Mouse (Mus musculus): ENCODE results near the gene Sult2b1.
A peak's percentile ranks its signal among the peaks of the same experiment; 100 is the strongest.

The Sult2b1 gene

DNA sequence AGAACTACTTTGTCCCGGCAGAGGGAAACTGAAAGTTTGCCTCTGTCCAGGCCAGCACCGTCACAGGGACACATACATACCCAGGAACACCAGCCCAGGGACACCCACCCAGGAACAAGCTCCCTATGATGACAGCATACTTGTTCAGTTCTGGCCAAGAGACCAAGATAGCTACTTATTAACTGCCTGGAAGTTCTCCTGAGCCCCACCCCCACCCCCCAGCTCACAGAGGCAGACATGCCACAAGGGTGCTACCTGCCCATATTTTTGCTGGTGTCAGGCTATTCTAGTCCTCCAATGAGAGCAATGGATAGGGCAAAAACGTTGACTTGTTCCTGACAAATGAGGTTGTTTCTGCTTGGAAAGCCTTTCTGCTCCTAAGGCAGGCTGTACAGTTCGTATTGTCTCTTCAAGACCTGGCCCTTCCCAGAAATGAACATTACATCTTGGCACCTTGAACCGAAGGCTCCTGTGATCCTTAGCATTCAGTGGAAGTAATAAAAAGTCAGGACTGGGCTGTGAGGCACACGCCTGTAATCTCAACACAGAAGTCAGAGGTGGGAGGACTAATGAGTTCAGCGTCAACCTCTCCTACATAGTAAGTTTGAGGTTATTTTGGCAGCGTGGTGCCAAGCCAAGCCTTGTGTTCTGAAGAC, 13.9 kb downstream of the Sult2b1 start:
- no peak for DNase-seq (ENCODE audit: low spot score in 2 of 2)

DNA sequence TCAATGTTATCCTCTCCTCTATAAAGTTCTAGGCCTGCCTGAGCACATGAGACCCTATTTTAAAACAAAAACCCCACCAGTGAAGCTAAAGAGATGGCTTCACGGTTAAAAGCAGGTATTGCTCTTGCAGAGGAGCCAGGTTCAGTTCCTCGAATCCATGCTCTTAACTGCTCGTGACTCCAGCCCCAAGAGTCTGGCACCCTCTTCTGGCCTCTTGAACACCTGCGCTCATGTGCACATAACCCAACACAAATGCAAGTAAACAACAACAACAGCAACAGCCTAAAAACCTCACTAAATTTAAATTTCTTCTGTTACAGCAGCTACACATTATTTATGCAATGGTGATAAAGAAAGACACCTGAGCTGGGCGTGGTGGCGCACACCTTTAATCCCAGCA, 17.0 kb downstream of the Sult2b1 start:
- DNase-seq (ENCODE audit: low spot score in 2 of 2): no peak

DNA sequence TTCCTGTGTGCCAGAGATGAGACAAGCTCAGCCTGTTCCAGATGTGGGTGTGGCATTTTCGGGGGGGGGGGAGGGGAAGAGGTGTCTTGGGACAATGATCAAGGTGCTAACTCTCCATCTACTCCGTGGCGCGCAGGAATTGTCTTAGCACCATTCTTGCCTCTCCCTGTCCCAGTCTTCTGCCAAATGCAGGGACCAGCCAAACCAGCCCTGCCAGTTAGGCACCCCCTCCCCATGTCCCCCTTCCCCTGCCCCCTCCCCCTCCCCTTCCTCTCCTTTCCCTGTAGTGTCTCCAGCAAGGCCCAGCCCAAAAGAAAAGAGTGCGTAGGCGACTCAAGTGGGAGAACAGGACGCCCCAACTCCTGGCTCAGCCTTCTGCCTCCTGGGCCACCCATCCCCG, 17.7 kb downstream of the Sult2b1 start:
- no peak for DNase-seq (ENCODE audit: low spot score in 2 of 2)

DNA sequence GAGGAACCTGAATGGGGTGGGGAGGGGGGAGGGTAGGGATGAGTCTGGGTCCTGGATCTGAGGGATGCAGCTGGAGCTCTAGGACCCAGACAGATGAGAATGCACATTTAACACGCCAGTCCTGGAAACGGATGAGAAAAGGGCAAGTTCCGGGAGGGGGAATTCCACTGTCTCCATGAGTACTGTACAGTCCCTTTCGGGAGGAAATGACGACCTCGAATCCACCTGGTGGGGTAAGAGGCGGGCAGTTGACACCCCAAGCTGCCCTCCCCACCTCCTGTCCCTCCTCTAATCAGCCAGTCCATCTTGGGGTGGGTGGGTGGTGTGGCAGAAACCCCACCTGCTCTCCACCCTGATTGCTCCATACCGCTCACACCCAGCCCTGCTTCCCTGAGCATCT, 18.5 kb downstream of the Sult2b1 start:
- no peak for DNase-seq (ENCODE audit: low spot score in 2 of 2)

DNA sequence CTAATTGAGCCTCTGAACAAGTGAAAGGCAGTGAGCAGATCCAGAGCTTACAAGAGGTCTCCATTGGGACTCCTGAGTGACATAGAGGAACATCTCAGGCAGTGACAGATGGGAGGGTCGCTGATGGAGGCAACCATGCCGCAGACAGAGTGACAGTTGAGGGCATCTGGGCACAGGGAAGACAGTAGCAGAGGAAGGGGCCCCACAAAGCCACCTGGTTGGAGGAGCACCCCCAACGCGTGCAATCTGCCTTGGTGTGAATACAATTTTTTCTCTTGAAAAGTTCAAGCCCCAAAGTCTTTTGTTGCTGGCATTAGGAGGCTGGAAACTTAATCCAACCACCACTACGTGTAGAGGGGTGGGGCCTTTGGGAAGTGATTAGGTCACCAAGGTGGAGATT, 24.3 kb downstream of the Sult2b1 start:
- no peak for DNase-seq (ENCODE audit: low spot score in 2 of 2)

DNA sequence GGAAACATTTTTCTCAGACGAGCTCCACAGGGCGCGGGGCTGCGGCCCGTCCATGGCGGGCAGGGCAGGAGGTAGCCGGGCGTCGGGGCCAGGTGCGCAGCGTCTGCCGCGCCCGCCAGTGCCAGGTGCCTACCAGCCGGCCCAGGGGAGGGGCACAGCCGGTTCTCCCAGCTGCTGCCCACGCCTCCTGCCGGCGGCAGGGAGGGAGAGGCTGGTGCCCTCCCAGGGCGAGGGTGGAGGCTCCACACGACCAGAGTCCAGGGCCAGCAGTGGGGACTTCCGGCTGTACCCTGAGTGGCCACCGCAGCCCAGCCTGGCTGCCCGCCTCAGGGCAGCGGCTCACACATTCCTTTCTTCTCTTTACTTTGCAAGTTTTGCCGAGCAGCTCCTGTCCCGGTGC, 25.1 kb downstream of the Sult2b1 start:
- DNase-seq (ENCODE audit: low spot score in 2 of 2): no peak

DNA sequence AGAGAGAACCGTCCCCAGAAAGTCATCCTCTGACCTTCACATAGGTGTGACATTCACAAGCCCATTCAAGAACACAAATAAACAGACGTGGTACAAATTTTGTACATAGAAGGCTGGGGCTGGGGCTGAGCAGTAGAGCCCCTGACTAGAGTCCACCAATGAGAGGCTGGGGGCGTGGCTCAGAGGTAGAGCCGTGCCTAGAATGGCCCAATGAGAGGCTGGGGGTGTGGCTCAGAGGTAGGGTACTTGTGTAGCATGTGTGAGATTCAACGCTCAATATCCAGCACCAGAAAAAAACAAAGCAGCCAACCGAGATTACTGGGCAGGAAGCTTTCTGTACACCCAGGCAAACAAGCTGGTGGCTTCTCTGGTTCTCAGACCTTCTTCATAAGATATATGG, 28.8 kb downstream of the Sult2b1 start:
- no peak for DNase-seq (ENCODE audit: low spot score in 2 of 2)

DNA sequence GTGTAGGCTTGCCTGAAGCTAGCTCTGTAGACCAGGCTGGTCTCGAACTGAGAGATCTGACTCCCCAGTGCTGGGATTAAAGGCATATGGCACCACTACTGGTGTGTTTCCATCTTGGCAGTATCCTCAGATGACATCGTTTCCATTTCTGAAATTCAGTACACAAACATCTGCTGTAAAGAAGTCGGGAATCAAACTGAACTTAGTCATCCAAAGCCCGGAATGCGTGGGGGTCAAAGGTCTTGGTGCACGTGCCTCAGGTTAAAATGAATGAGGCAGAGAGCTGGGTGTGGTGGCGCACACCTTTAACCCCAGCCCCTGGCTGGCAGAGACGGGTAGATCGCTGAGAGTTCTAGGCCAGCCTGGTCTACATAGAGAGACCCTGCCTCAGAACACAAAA, 34.3 kb downstream of the Sult2b1 start:
- no peak for DNase-seq (ENCODE audit: low spot score in 2 of 2)

DNA sequence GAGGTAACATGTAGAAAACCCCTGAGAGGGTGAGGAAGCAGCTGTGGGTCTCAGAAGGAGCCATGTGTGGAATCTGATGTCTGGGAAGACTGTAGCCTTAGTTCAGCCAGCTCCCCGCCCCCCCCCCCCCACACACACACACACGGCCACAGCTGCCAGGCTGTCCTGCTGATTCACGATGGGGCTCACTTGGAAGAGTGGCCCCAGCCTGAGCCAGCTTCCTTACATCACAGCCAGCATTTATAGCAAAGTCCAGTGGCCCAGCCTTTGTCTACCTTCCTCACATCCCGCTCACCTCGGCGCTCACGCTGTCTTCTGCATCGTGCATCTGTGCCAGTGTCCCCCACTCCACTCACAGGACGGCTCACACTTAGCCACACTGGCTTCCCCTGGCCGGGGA, 35.1 kb downstream of the Sult2b1 start:
- DNase-seq (ENCODE audit: low spot score in 2 of 2): no peak

DNA sequence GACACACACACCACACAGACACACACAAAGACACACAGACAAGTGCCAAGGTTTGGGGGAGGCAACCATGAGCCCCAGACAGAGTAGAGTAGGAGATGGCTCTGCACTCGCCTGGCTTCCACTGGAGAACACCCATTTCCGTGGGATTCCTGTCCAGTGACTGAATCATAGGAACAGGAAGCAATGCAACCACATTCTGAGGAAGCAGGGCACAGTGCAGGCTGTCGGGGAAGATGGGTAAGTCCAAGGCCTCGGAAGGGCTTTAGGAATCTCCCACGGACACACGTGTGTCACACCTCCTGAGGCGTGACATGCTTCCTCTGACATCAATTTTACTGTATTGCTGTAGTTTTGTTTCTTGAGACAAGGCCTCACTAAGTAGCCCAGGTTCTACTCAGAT, 36.4 kb downstream of the Sult2b1 start:
- no peak for DNase-seq (ENCODE audit: low spot score in 2 of 2)

DNA sequence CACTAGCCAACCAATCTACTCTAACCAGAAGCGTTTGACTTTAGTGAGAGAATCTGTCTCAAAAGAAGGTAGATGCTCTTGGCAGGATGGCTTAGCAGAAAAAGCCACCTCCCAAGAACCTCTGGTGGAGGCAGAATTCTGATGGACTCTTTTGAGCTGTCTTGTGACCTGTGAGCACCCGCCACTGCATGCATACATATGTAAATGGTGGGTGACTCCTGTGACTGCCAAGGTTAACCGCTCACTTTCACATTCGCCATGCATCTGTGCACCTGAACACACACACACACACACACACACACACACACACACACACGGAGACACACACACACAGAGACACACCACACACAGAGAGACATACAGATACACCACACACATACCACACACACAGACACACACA, 37.0 kb downstream of the Sult2b1 start:
- DNase-seq (ENCODE audit: low spot score in 2 of 2): no peak

DNA sequence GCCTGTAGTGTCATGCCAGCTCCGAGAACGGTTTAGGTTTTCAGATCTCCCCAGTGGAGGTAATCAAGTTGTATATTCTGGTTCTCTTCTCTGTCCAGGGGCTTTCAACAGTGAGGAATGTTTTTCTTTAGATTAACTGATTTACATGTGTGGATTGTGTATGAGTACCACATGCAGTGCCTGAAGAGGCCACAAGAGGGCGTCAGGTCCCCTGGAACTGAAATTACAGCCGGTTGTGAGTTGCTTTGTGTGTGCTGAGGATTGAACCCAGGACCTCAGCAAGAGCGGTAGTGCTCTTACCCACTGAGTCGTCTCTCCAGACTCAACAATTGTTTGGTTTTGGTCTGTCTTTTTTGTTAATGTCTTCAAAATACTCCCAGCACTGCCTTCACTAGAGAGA, 38.0 kb downstream of the Sult2b1 start:
- no peak for DNase-seq (ENCODE audit: low spot score in 2 of 2)

DNA sequence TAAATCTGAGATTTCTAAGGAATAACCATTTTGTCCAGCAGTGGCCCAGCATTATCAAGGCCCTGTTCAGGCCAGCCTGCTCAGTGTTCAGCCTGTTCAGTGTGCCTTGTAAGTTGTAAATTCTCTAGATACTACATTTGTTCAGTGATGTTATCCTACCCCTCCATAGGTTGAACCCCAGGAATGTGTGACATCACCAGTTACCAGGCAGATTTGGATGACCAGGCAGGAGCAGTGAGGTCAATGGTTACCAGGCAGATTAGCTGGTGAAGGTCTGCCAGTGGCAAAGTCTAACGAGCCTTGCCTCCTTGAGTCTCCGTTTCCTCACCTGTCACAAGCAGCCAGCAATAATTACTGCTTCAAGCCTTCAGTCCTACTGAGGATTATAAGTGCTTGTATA, 40.1 kb downstream of the Sult2b1 start:
- DNase-seq (ENCODE audit: low spot score in 2 of 2): peak in 1 of 2 experiments; percentile 41

DNA sequence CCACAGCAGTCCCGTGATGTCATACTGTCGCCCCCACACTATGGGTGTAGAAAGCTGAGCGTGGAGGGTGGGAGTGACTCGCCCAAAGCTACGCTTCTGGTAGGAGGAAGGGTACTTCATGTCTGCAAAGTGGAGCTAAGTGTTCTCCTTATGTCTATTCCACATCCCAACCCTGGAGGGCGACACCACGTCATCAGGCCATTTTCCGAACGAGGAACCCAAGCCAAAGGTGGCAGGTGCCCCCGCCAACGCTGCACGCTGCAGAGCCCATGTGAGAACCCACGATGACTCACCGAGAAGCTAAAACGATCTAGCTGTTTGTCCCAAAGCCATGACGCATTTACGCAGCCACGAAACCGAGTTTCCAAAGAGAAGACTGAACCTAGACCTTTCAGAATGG, 42.1 kb downstream of the Sult2b1 start:
- no peak for DNase-seq (ENCODE audit: low spot score in 2 of 2)

DNA sequence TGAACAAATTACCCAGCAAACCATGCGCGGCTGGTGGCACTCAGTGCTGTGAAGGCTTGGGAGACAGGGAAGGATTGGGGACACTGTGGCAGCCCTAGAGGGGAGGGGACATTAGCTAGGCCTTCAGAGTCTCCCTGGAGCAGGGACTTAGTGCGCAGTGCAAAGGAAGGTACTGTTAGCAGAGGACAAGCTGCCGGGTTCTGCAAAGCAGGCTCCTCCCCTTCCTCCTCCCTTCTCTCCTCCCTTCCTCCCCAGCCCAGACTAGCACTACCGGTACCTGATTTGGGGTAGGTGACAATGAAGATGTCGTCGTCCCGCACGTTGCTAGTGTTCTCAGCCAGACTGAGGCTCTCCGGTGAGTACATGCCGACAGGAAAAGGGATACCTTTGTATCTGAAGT, 42.7 kb downstream of the Sult2b1 start:
- no peak for DNase-seq (ENCODE audit: low spot score in 2 of 2)

DNA sequence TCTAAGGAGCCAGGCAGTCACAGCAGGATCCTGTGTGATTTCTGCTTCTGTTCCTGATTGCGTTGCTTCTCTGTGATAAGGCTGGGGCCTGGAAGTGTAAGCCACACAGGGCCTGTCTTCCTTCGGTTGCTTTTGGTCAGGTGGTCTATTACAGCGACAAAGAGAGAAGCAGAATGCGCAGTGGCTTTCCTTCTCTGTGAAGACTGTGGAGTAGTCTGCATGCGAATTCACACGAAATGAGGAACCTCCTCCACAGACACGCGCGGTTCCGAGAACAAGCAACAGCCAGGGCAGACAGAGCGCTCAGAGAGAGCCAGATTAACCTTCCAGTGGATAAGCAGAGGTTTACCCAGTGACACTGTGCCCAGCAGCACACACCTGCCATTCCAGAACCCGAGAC, 43.2 kb downstream of the Sult2b1 start:
- DNase-seq (ENCODE audit: low spot score in 2 of 2): no peak

DNA sequence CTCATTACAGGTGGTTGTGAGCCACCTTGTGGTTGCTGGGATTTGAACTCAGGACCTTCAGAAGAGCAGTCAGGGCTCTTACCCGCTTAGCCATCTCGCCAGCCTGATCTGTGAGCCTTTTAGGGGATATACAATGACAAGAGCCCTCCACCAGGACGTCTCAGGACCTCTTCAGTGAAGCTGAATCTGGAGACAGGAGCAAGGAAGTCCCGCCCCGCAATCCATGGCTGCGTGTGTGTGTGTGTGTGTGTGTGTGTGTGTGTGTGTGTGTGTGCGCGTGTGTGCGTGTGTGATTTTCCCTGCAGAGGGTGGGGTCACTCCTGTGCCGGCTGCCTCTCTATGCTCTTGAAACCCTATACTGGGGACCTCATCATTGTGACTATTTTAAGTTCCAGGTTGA, 44.6 kb downstream of the Sult2b1 start:
- no peak for DNase-seq (ENCODE audit: low spot score in 2 of 2)

DNA sequence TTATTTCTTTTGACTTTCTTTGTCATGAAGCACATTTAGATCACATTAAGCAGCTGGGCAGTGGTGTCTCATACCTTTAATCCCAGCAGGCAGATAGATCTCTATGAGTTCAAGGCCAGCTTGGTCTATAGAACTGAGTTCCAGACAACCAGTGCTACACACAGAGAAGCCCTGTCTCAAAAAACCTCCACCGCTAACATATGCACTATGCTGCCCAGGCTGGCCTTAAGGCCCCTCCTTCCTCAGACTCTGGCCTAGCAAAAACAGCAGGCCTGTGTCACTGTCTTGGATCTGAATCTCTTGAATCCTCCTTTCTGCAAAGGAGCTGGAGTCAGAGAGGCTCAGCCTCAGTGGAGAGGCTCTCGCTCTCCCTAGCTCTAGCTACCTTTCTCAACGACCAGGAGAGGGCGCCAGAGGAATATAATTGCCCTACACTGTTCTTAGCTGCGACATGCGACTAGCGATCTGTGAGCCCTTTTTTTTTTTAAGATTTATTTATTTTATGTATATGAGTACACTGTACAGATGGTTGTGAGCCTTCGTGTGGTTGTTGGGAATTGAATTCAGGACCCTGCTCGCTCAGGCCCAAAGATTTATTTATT, 45.2 kb downstream of the Sult2b1 start:
- DNase-seq (ENCODE audit: low spot score in 2 of 2): peak; percentile 50 to 72

DNA sequence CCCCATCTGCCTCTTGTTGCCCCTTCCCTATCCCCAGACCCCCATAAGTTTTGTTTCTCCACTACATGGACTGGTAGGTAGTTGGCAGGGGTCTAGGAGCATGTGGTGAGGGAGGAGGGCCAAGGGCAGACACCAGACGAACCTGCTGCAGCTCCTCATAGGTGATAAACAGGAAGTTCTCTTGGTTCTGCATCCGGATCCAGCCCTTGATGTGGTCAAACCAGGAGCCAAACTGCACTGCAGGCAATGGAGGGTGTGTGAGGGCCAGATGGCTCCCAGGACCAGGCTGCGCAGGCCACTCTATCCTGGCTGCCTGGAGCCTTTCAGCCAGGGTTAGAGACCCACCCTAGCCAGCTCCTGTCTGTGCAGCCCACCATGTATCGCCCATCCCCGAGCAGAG, 51.0 kb downstream of the Sult2b1 start:
- DNase-seq (ENCODE audit: low spot score in 2 of 2): no peak

DNA sequence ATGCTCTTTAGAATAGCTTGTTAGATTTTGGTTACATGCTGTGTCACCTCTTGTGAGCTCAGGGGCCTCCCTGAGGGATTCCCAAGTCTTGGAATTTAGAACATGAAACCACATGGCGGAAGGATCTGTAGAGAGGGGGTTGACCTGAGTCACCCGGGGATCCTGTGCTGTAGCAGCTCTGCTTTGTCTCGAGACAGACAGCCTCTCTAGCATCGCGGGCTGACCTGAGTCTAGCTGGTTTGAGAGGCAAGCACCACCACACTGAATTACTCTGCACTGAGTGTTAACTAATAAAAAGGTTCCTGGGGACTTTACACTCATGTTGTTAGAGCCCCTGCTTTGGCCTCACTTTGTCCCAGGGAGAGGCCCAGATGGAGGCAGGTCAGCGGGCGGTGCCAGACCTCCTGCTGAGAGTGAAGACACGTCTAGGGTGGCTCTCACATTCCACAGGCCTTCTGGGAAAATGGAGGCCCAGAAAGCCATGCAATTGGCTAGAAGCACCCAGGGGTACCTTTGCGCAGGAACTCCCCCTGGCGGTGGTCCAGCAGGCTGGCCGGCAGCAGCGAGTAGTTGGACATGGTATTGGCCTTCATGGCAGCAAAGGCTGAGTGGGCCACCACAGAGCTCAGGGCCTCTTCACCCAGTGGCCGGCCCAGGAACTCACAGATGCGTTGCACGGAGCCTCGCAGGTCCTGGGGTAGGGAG, 53.6 kb downstream of the Sult2b1 start:
- peak in 1 of 2 experiments; percentile 51 for DNase-seq (ENCODE audit: low spot score in 2 of 2)

DNA sequence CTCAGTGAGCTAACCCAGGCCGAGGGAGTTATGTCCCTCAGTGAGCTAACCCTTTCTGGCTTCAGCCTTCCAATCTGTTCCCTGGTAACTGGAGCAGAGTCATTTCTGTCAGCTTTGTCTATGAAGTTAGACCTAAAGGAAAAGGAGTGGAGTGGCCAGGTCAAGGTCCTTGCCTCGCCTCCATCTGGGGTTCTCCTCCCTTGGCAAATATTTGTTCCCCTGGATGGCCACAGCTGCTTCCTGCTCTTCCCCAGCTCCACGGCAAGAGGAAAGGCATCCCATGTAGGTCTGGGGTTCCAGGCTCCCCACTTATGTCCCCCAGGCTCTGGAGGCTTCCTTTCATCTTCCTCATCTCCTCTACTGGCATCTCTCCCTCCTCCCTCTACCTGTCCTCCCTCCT, 56.8 kb downstream of the Sult2b1 start:
- DNase-seq (ENCODE audit: low spot score in 2 of 2): no peak

DNA sequence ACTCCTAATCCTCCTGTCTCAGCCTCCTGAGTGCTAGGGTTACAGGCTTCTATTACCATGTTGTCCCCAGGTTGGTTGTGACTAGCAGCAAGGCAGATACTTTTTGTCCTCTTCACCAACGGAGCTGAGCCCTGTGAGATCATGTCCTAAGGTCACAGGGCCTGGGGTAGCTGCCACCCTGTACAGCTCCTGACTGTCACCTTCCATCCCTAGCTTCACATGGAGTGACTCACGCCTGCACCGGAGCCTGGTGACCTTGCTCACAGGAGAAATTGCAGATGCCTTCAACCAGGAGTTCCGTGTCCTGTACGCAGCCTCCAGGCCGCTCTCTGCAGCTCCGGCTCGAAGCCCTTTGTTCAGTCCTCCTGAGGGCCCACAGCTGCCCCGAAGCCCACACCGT, 58.0 kb downstream of the Sult2b1 start:
- no peak for DNase-seq (ENCODE audit: low spot score in 2 of 2)

DNA sequence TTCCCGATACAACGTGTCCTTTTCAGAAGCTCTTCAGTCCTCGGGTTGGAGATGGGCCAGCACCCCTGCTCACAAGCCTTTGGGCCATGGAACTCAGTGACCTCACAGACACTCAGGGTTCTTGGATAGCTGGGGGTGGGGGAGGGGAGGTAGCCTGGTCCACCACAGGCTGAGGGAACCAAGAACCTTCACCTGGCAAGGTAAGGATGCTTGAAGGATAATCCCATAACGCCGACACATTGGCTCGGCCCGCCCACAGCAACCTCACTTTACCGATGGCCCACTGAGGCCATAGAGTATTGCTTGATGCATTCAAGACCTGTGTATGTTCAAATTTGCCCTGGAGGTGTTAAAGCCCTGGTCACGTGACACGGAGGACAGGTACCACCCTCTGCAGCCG, 58.8 kb downstream of the Sult2b1 start, which contains the start of gene Spaca4:
Spaca4 (minus strand) TSS at position 101 of the 400 bp plus-strand sequence.
- DNase-seq (ENCODE audit: low spot score in 2 of 2): no peak
